Mouse (Mus musculus) ZHBTc4 (cell line): ENCODE measurements at regions not wholly inside any gene's neighbourhood (a gene's known extent, or its start where the extent isn't known, plus 50 kb on each side); places are given as distances from the start of the nearest gene placed in this dataset.
A peak's percentile ranks its signal among the peaks of the same experiment; 100 is the strongest.

Source experiments
- DNase-seq: peaks from one replicate; pipeline ENCODE4 v3.0.0-alpha.2; 2011; ENCODE audit warnings: low read depth, low spot score

DNA sequence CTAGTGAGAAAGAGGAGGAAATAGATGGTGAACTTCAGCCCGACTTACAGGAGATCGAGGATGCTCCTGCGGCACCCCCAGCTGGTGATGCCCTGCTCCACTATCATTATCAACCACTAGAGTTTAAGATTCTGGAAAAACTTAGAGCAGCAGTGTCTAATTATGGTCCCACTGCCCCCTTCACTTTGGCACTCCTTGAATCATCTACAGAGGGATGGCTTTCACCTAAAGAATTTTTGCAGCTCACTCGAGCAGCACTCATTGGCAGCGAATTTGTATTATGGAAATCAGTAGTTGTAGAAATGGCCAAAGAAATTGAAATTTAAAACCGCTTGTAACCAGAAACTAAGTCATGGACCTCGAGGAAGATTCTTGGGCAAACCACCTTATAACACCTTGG, 1229.1 kb upstream of the Arrdc3 start:
- DNase-seq = no peak

- no peak for DNase-seq
Observed at GRCm38 (mm10) chr13:79654646-79655045, 1228.5 kb upstream of the Arrdc3 start.

DNA sequence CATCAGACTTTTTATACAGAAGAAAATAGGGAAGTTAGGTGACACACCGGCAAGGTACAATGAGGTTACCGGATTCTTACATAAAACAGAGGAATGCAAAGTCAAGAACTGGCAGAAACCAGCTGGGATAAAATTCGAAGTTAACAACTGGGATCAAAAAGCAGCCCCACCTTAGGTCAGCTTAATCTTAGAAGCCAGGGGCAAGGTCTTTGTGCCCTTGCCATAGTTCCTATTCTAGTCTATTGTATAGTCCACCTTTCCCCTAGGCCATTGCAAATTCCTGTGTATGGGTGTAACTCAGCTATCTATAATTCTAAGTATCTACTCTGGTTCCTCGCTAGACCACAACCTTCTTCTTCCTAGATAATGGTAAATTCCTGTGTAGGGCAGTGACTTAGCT, 1214.4 kb upstream of the Arrdc3 start:
- DNase-seq = peak; percentile 72

- DNase-seq = no peak
Observed at GRCm38 (mm10) chr13:79673358-79673757, 1209.8 kb upstream of the Arrdc3 start.

DNA sequence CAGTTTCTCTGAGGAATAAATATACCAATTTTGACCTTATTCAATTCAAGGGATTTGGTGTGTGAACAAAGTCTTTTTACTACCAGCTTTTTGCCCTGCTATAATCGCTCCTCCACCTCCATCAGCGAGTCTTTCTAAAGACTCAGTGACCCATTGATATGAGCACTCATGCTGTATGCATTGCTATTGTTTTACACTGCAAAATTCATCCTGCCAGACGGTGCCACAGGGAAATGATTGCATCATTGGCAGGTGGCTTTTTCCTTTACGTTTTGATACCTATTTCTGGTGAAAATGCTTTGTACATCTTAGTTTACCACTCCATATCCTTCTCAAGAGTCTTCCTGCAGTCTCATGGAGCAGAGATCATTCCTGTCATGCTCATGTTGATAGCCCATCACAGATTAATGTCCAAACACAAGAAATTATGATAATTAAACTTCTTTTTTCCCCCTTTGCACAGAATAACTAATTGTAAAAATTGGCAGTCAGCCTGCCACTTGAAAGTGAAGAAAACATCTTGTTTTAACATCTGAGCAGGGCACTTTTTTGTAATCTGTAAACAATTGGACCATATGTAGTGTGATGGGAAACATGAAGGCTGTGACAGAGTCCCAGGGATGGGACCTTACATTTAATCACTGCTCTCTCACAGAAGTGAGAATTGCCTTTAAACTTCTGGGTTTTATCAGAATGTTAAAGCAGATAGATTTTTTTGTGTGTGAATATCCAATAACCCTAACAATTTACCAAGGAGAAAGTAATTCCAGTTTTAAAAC, 1185.1 kb upstream of the Arrdc3 start:
- DNase-seq = no peak

DNA sequence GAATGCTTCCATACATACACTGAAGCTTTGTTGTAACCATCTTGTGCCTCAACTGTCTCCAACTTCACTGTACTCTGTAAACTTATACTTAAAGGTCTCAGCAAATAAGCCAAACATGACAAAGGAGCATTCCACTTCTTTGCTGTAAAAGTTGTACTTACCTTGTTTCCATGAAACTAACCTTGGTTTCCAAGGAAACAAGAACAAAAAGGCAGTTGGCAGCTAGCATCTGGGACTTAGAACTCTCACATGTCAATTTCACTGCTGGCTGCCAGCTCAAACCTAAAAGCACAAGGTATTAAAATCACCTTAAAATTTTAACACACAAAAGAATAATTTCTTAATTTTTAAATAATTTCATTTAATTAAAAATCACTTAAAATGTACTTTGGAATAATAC, 1183.7 kb upstream of the Arrdc3 start:
- DNase-seq = no peak
